Mouse (Mus musculus) liver, embryonic 13.5 days (tissue): Measurements from ENCODE around the gene Cux2. TPM values are rescaled to one million over a fixed set of nuclear protein-coding genes. Genes with fewer than 3 reads are reported as not detected.

Source experiments
- ATAC-seq: fragments of 200-750 bp; cut with Nextera tagmentation; 2 replicates; pipeline ENCODE4 v1.8.0; 2017; ENCODE audit warnings: low read depth, mild to moderate bottlenecking, moderate number of reproducible peaks, moderate library complexity
- DNase-seq: peaks from one replicate; pipeline ENCODE4 v3.0.0; 2022
- H3K27ac ChIP-seq: fragments of 300-500 bp; sonication (generic); 2 replicates; pipeline ENCODE4 v1.5.1; 2015; ENCODE audit warnings: moderate library complexity, mild to moderate bottlenecking, inconsistent platforms
- H3K27me3 ChIP-seq: fragments of 300-500 bp; sonication (generic); 2 replicates; pipeline ENCODE4 v1.6.1; 2015; ENCODE audit warnings: mild to moderate bottlenecking, inconsistent platforms
- H3K36me3 ChIP-seq: fragments of 300-500 bp; sonication (generic); 2 replicates; pipeline ENCODE4 v1.6.1; 2015; ENCODE audit warnings: mild to moderate bottlenecking, inconsistent platforms
- H3K4me1 ChIP-seq: fragments of 300-500 bp; sonication (generic); replicated peaks from 2 replicates; pipeline ENCODE4 v1.6.1; 2015; ENCODE audit warnings: inconsistent platforms
- H3K4me2 ChIP-seq: fragments of 300-500 bp; sonication (generic); 2 replicates; pipeline ENCODE4 v1.6.1; 2015; ENCODE audit warnings: inconsistent platforms, mild to moderate bottlenecking, moderate library complexity
- H3K4me3 ChIP-seq: fragments of 300-500 bp; sonication (generic); replicated peaks from 2 replicates; pipeline ENCODE4 v1.5.1; 2015; ENCODE audit warnings: mild to moderate bottlenecking, inconsistent platforms
- H3K9ac ChIP-seq: fragments of 300-500 bp; sonication (generic); 2 replicates; pipeline ENCODE4 v1.6.1; 2015; ENCODE audit warnings: mild to moderate bottlenecking, inconsistent platforms
- H3K9me3 ChIP-seq: fragments of 300-500 bp; sonication (generic); replicated peaks from 2 replicates; pipeline ENCODE4 v1.6.1; 2016; ENCODE audit warnings: inconsistent platforms
- WGBS: fragments of 180-500 bp; shearing (Covaris S2); methylation state at CpG from one replicate; pipeline ENCODE4 v1.1.7; 2015; ENCODE audit not compliant: insufficient replicate concordance; 5-methylcytosine and 5-hydroxymethylcytosine counted together
- polyA plus RNA-seq: library from polyadenylated mRNA; unstranded; fragments of >200 nt; fragmentation: Nextera tagmentation; extraction: Ambion mirVana; gene quantifications from 2 replicates; pipeline ENCODE4 v1.2.1, GENCODE M21; 2015

The Cux2 gene
- polyA plus RNA-seq, 1 experiment from 2014 or later: 0.59 TPM

DNA sequence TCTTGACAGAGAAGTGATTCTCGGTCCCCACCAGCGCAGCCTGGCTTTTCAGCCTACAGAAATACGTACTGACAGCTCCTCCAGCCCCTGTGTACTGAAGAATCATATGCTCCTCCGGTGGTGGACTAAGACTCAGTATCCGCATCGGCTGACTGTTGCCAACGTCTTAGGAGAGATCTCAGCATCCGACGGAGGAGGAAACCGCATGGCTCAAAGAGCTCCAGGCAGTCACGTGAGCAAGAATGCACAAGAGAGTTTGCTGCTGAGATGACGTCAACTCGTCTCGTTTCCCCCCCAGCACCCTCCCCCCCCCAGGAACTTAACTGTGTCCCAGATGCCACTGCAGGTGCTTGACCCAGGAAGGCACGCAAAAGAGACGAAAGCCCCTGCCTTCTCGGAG, 34.8 kb downstream of the Cux2 start:
- no peaks in the 10 kb centered on the region for H3K9me3 ChIP-seq
- WGBS: 76% methylated on average over 17 of the region's 17 CpGs
- H3K9ac ChIP-seq: no peak overlapping the region
- H3K4me3 ChIP-seq: no peak overlapping the region
- no peak overlapping the region for H3K27ac ChIP-seq
- no peaks in the 10 kb centered on the region for H3K27me3 ChIP-seq
- ATAC-seq (no peak), DNase-seq (no peak)
- no peak overlapping the region for H3K4me2 ChIP-seq
- no peaks in the 10 kb centered on the region for H3K36me3 ChIP-seq
- peaks cover 26% of the 10 kb centered on the region for H3K4me1 ChIP-seq

DNA sequence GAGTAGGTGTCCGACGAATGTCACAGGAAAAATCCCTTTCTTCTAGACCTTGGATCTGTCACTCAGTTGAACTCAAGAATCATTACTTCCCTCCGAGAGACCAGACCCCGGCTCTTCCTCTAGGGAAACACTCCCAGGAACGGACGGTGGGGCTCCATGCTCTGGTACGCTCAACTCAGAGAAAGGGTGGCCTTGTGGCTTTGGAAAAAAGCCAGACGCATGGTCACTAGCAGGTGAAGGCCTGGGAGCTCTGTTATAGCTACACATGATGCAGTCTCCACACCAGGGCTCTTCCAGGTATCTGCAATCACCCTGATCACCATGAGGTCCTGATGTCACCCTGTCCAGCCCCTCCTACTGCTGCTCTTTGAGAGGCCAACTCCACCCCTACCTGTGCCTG, 35.2 kb downstream of the Cux2 start:
- Histone ChIP-seq H3K9ac (no peak overlapping the region), H3K4me2 (no peak overlapping the region), H3K4me3 (no peak overlapping the region), H3K9me3 (no peaks in the 10 kb centered on the region), H3K27me3 (no peaks in the 10 kb centered on the region), H3K27ac (no peak overlapping the region), H3K36me3 (no peaks in the 10 kb centered on the region), H3K4me1 (peaks cover 26% of the 10 kb centered on the region)
- DNase-seq: no peak
- 64% methylated on average over 8 of the region's 8 CpGs for WGBS
- ATAC-seq: no peak

- no peaks in the 10 kb centered on the region for H3K27me3 ChIP-seq
- H3K27ac ChIP-seq: no peak overlapping the region
- WGBS: 30% methylated on average over 9 of the region's 9 CpGs
- DNase-seq (no peak), ATAC-seq (no peak)
- H3K4me1 ChIP-seq: peaks cover 3% of the 10 kb centered on the region
- no peak overlapping the region for H3K4me2 ChIP-seq
- H3K9ac ChIP-seq: no peak overlapping the region
- 0 out of 2 replicates have a peak, but pooled peaks cover 5% of the 10 kb centered on the region for H3K9me3 ChIP-seq
- no peaks in the 10 kb centered on the region for H3K36me3 ChIP-seq
- no peak overlapping the region for H3K4me3 ChIP-seq
Observed at GRCm38 (mm10) chr5:122011289-122011688, 38.6 kb downstream of the Cux2 start.

- H3K4me2 ChIP-seq: no peak overlapping the region
- H3K4me1 ChIP-seq: peaks cover 11% of the 10 kb centered on the region; the same call in 1 of the 2 replicates
- no peak overlapping the region for H3K27ac ChIP-seq
- 0 out of 2 replicates have a peak, but pooled peaks cover 5% of the 10 kb centered on the region for H3K9me3 ChIP-seq
- 68% methylated on average over 10 of the region's 10 CpGs for WGBS
- DNase-seq (no peak), ATAC-seq (0 out of 2 replicates have a peak, but pooled peaks have one; percentile 22)
- no peaks in the 10 kb centered on the region for H3K36me3 ChIP-seq
- H3K27me3 ChIP-seq: no peaks in the 10 kb centered on the region
- H3K4me3 ChIP-seq: no peak overlapping the region
- H3K9ac ChIP-seq: no peak overlapping the region
Observed at GRCm38 (mm10) chr5:122007946-122008441, 41.9 kb downstream of the Cux2 start.

- 46% methylated on average over 6 of the region's 6 CpGs for WGBS
- Histone ChIP-seq H3K4me3 (no peak overlapping the region), H3K4me2 (no peak overlapping the region), H3K9ac (no peak overlapping the region), H3K27ac (no peak overlapping the region), H3K27me3 (no peaks in the 10 kb centered on the region), H3K9me3 (0 out of 2 replicates have a peak, but pooled peaks cover 5% of the 10 kb centered on the region), H3K4me1 (peaks cover 20% of the 10 kb centered on the region), H3K36me3 (no peaks in the 10 kb centered on the region)
- ATAC-seq (peak; percentile 53), DNase-seq (no peak)
Observed at GRCm38 (mm10) chr5:122003460-122003859, 46.4 kb downstream of the Cux2 start.

DNA sequence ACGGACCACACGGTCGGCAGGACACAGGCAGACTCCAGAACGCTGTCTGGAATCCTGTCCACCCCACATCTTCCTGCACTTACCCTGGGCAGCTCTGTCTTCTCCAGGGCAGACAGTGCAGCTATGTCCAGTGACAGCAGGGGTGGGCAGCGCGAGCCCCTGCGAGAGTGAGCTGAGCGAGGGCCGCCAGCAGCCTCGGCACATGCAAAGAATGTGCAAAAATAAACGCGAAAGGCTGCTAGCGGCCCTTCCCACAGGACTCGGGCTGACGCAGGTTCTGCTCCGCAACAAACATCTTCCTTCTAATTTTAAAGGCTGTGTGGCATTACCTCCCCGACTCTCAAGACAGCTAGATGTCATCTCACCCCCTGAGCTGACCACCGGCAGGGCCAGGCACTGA, 47.8 kb downstream of the Cux2 start:
- 64% methylated on average over 18 of the region's 18 CpGs for WGBS
- peaks cover 20% of the 10 kb centered on the region for H3K4me1 ChIP-seq

DNA sequence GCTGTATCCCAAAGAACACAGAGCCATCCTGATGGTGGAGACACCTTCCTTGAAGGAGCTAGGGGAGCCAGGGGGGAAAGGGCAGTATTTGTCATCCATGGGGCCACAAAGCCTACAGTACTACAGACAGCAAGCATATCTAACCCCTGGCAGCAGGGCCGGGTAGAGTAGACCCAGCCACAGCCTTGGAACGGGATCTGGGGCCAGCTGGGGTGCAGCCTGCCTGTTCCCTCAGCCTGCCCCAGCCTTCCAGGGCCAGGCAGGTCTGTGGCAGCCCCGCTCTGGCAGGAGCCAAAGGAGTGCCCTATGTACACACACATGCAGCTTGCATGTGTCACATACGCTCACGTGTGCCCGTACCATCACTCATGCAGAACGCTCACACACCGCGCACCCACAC, 48.6 kb downstream of the Cux2 start:
- Histone ChIP-seq H3K36me3 (no peaks in the 10 kb centered on the region), H3K27me3 (no peaks in the 10 kb centered on the region), H3K4me3 (no peak overlapping the region), H3K4me1 (peaks cover 20% of the 10 kb centered on the region), H3K9me3 (no peaks in the 10 kb centered on the region), H3K27ac (no peak overlapping the region), H3K9ac (no peak overlapping the region), H3K4me2 (no peak overlapping the region)
- DNase-seq (no peak), ATAC-seq (no peak)
- WGBS: 78% methylated on average over 9 of the region's 9 CpGs

More for the DNA sequence above, 47.8 kb downstream of the Cux2 start:
- Histone ChIP-seq H3K27ac (no peak overlapping the region), H3K4me2 (no peak overlapping the region), H3K9ac (no peak overlapping the region), H3K4me3 (no peak overlapping the region), H3K9me3 (0 out of 2 replicates have a peak, but pooled peaks cover 4% of the 10 kb centered on the region), H3K27me3 (no peaks in the 10 kb centered on the region), H3K36me3 (no peaks in the 10 kb centered on the region)
- DNase-seq (no peak), ATAC-seq (no peak)

DNA sequence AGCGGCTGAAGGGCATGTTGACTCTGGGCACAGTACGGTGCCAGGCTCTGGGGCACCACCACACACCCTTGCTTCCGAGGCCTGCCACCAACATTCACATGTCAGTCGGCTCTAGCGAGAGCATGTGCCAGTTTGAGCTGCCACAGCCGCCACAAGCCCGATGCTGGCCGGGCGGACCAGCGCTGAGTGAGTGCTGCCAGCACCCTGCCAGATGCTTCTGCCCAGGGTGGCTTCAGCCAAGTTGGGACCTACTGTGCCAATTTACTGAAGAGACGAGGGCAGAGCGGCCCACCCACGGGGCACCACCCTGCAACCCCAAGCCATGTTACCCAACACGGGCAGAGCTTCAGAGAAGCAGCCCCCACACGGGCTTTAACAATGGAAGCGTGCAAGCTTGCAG, 49.5 kb downstream of the Cux2 start:
- Histone ChIP-seq H3K4me2 (no peak overlapping the region), H3K9me3 (no peaks in the 10 kb centered on the region), H3K27ac (no peak overlapping the region), H3K9ac (no peak overlapping the region), H3K36me3 (no peaks in the 10 kb centered on the region), H3K4me3 (no peak overlapping the region), H3K27me3 (no peaks in the 10 kb centered on the region), H3K4me1 (peaks cover 20% of the 10 kb centered on the region)
- ATAC-seq (no peak), DNase-seq (no peak)
- WGBS: 80% methylated on average over 16 of the region's 16 CpGs

DNA sequence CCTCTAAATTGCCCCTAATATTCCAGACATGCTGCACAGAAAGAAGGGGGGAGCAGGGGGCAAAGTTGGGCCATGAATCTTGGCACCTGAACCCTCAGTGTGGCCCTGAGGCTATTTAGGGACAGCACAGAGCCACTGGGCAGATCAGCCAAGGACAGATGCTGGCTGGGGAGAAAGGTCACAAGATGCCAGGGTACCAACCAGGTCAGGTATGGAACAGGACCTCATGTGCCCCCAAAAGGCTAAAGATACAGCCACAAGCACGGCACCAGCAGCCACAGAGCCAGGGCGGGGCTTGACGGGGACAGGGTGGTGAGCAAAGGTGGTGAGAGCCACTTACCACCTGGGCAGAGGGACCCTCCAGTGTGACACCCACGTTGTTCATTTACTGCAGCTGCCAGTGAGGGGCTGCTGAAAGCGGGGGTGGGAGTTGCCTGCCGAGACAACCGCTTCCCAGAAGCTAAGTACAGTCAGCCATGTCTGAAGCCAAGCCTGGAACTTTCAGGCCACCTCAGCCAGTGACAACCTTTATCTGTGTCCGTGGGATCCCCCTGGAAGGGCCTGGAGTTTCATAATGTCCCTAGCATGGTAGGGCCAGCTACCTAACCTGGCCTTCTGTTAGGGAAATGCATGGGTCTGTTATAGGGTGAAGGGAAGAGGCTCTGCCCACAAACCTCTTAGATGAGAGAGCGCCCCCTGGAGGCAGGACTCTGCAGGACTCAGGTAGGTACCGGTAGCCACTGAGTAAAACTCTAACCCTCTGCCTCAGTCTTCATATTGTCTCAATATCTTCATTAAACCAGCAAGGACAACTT, 50.7 kb downstream of the Cux2 start:
- Histone ChIP-seq H3K27me3 (no peaks in the 10 kb centered on the region), H3K9ac (no peak overlapping the region), H3K36me3 (no peaks in the 10 kb centered on the region), H3K27ac (no peak overlapping the region), H3K4me2 (no peak overlapping the region), H3K9me3 (no peaks in the 10 kb centered on the region), H3K4me3 (no peak overlapping the region), H3K4me1 (peaks cover 16% of the 10 kb centered on the region)
- ATAC-seq (no peak), DNase-seq (peak; percentile 27)
- 43% methylated on average over 10 of the region's 10 CpGs for WGBS

- Histone ChIP-seq H3K36me3 (no peaks in the 10 kb centered on the region), H3K9ac (no peak overlapping the region), H3K4me1 (peaks cover 11% of the 10 kb centered on the region), H3K4me2 (no peak overlapping the region), H3K4me3 (no peak overlapping the region), H3K27me3 (no peaks in the 10 kb centered on the region), H3K27ac (no peak overlapping the region), H3K9me3 (no peaks in the 10 kb centered on the region)
- ATAC-seq: no peak
- 62% methylated on average over 7 of the region's 7 CpGs for WGBS
- DNase-seq: no peak
Observed at GRCm38 (mm10) chr5:121998281-121998680, 51.6 kb downstream of the Cux2 start.

GRCm38 (mm10) chr5:121996701-121997100, 53.2 kb downstream of the Cux2 start:
- Histone ChIP-seq H3K36me3 (no peaks in the 10 kb centered on the region), H3K27me3 (no peaks in the 10 kb centered on the region), H3K27ac (no peak overlapping the region), H3K9me3 (no peaks in the 10 kb centered on the region), H3K9ac (no peak overlapping the region), H3K4me3 (no peak overlapping the region), H3K4me2 (no peak overlapping the region), H3K4me1 (peaks cover 16% of the 10 kb centered on the region)
- WGBS: 16% methylated on average over 6 of the region's 6 CpGs
- DNase-seq (no peak), ATAC-seq (no peak)

DNA sequence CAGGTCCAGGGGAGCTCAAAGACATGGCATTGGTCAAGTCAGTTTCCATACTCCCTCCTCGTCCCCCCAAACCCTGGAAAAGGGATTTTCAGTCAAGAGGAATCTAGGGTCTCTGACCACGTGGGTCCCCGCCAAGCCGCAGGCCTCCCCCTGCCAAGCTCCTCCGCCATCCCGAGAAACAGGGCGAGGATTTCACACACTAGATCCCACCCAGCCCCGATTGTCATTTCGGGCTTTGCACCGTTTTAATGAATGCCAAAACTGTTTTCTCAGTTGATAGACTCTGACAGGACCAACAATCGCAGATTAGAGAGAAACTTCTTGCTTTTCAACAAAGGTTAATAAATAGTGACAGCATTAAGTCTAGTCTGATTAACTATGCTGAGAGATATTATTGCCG, 55.1 kb downstream of the Cux2 start:
- ATAC-seq (no peak), DNase-seq (no peak)
- no peak overlapping the region for H3K4me2 ChIP-seq
- peaks cover 17% of the 10 kb centered on the region for H3K4me1 ChIP-seq
- WGBS: 73% methylated on average over 12 of the region's 12 CpGs
- H3K27me3 ChIP-seq: no peaks in the 10 kb centered on the region
- no peaks in the 10 kb centered on the region for H3K9me3 ChIP-seq
- H3K4me3 ChIP-seq: no peak overlapping the region
- no peaks in the 10 kb centered on the region for H3K36me3 ChIP-seq
- no peak overlapping the region for H3K9ac ChIP-seq
- H3K27ac ChIP-seq: no peak overlapping the region
